ENCODE assay signal across 7 mouse cellular contexts in genomic region chr7:141539556-141540311, GRCm38 (mm10). TPM values are rescaled to one million over a fixed set of nuclear protein-coding genes. Genes with fewer than 3 reads are reported as not detected.
DNase-seq lines count a peak whose midpoint lies in the region; ATAC-seq lines count a peak whose summit lies in the region.

Chid1 (minus strand) TSS chr7:141539857.

- WGBS in intestine, embryonic 16.5 days: under 1% methylated on average over 46 of the region's 46 CpGs
- WGBS in midbrain, embryonic 11.5 days: 1% methylated on average over 46 of the region's 46 CpGs

- peak; percentile 99 for DNase-seq in adrenal gland, adult 2 months
- DNase-seq in embryo, embryonic 11.5 days (ENCODE audit: low read depth, low spot score): peak; percentile 97
- DNase-seq in gastrocnemius, postnatal 4 days (ENCODE audit: low spot score in 2 of 2): peak; percentile 97 to 99
- peak; percentile 97 for DNase-seq in left cerebral cortex, postnatal 36 days (ENCODE audit: low spot score in 2 of 2)
- DNase-seq in midbrain, embryonic 11.5 days (ENCODE audit: low spot score, missing footprints): peak; percentile 100
- peak; percentile 97 for DNase-seq in skeletal muscle tissue, adult 2 months (ENCODE audit: low read depth, low spot score)

- no peaks in the 10 kb centered on the region for H3K36me3 ChIP-seq in intestine, embryonic 16.5 days (ENCODE audit: control insufficient read depth, insufficient read depth, low read length)
- H3K36me3 ChIP-seq in midbrain, embryonic 11.5 days (ENCODE audit: control insufficient read depth, insufficient read depth, low read length): no peaks in the 10 kb centered on the region

- H3K27me3 ChIP-seq in intestine, embryonic 16.5 days (replicated peaks; ENCODE audit: control insufficient read depth, insufficient read depth, low read length): no peaks in the 10 kb centered on the region
- no peaks in the 10 kb centered on the region; the same call in 1 of the 2 replicates for H3K27me3 ChIP-seq in midbrain, embryonic 11.5 days (ENCODE audit: control insufficient read depth, insufficient read depth, low read length)

- H3K4me2 ChIP-seq in intestine, embryonic 16.5 days (ENCODE audit: low read depth, low read length): peak within 1 kb of the TSS; percentile 73
- H3K4me2 ChIP-seq in midbrain, embryonic 11.5 days: peak within 1 kb of the TSS; percentile 93

- intact Hi-C loops in left cerebral cortex, postnatal 36 days (cut with DNase I): loop anchor here (1.0 to 2.0 kb wide), 2 partner anchors 23 to 69 kb away; partner anchors contain the start of gene Ap2a2

- H3K27ac ChIP-seq in intestine, embryonic 16.5 days (ENCODE audit: low read length): peak within 1 kb of the TSS; percentile 77
- peak within 1 kb of the TSS; percentile 9; the same call in 1 of the 2 replicates for H3K27ac ChIP-seq in midbrain, embryonic 11.5 days (ENCODE audit: low read depth, low read length)

- H3K9me3 ChIP-seq in intestine, embryonic 16.5 days (ENCODE audit: control insufficient read depth, low read length): no peaks in the 10 kb centered on the region
- no peaks in the 10 kb centered on the region for H3K9me3 ChIP-seq in midbrain, embryonic 11.5 days (ENCODE audit: control insufficient read depth, low read length)

- peak; percentile 95 for ATAC-seq in intestine, embryonic 16.5 days
- peak; percentile 97 for ATAC-seq in midbrain, embryonic 11.5 days (ENCODE audit: low FRiP score)

- H3K4me1 ChIP-seq in intestine, embryonic 16.5 days (ENCODE audit: control insufficient read depth, insufficient read depth, low read length): peaks cover 19% of the 10 kb centered on the region
- H3K4me1 ChIP-seq in midbrain, embryonic 11.5 days (ENCODE audit: control insufficient read depth, insufficient read depth, low read length): peaks cover 14% of the 10 kb centered on the region

- H3K9ac ChIP-seq in intestine, embryonic 16.5 days (ENCODE audit: low read depth, low read length): peak within 1 kb of the TSS; percentile 81
- peak within 1 kb of the TSS; percentile 77 for H3K9ac ChIP-seq in midbrain, embryonic 11.5 days (ENCODE audit: low read length)

- peak within 1 kb of the TSS; percentile 67 for H3K4me3 ChIP-seq in intestine, embryonic 16.5 days (ENCODE audit: low read length)
- H3K4me3 ChIP-seq in midbrain, embryonic 11.5 days (ENCODE audit: low read depth, low read length): peak within 1 kb of the TSS; percentile 72

RNA-seq across cellular contexts. Expression of gene Chid1, which starts in this region (rescaled TPM):
- 10 to 100 TPM; 50.7 to 69.2 TPM for total RNA-seq in adrenal gland, adult 2 months (2021)
- polyA plus RNA-seq in adrenal gland, adult 2 months (2012; rRNA removed): 34.7 and 37.4 TPM in 2 replicates
- total RNA-seq in gastrocnemius, postnatal 4 days (2021): 10 to 100 TPM; 23.0 to 34.4 TPM
- polyA plus RNA-seq in intestine, embryonic 16.5 days (2015; fragmentation: Nextera tagmentation; extraction: Ambion mirVana): 69.8 and 76.5 TPM in 2 replicates
- 10 to 100 TPM; 67.2 to 68.4 TPM for total RNA-seq in left cerebral cortex, postnatal 36 days (2021)
- polyA plus RNA-seq in midbrain, embryonic 11.5 days (2014; fragmentation: Nextera tagmentation; extraction: Ambion mirVana): 23.3 and 26.4 TPM in 2 replicates

Comparison
In these comparisons a context has a peak if more than half of its experiments do, and no peak if none do; other contexts are left out.
1. Peak in every context shown above with its lines: DNase-seq, ATAC-seq, H3K4me3 ChIP-seq and H3K27ac ChIP-seq.